Mouse (Mus musculus): ENCODE results near the gene Ppme1. TPM values are rescaled to one million over a fixed set of nuclear protein-coding genes. Genes with fewer than 3 reads are reported as not detected.

Ppme1 gene
- total RNA-seq, 1 experiment, result 31.4 TPM

DNA sequence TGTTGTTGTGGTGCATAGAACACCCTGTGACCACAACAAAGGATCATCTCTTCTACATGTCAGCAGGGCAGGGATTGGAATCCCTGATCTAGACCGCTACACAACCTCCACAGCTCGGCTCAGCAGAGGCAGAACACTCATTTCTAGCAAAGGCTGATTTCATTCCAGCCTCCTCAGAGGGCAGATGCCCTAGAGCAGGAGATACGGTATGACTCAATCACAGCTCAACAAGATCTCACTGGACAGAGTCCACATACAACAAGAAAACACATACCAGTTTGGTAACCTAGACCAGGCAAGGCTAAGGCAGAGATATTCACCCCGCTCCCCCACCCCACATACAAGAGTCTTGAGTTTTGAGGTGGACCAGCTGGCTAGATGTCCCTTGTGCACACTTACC lies 43.5 kb downstream of the Ppme1 start:
- Histone ChIP-seq H3K9me3 (ENCODE audit: control insufficient read depth, insufficient read depth, low read depth, low read length) (no peaks in the 10 kb centered on the region), H3K9ac (ENCODE audit: insufficient read depth, low read depth, low read length, poor library complexity, severe bottlenecking) (no peak overlapping the region), H3K4me1 (ENCODE audit: control insufficient read depth in 2 of 2, insufficient read depth in 2 of 2, low read length in 2 of 2, poor library complexity in 1 of 2) (no peaks in the 10 kb centered on the region), H3K36me3 (ENCODE audit: control insufficient read depth, insufficient read depth, low read length, poor library complexity, severe bottlenecking) (peaks cover 15% of the 10 kb centered on the region), H3K4me3 (ENCODE audit: insufficient read depth in 1 of 2, low read depth in 1 of 2, low read length in 2 of 2, poor library complexity in 1 of 2, severe bottlenecking in 1 of 2) (no peak overlapping the region), H3K27ac (ENCODE audit: insufficient read depth, low read depth, low read length, poor library complexity, severe bottlenecking) (no peak overlapping the region)
- no peak for TF ChIP-seq ZC3H11A (IDR thresholded peaks at IDR 0.05; ENCODE audit: borderline replicate concordance, low read depth, low read length)
- no peak for TF ChIP-seq MAFK (IDR thresholded peaks at IDR 0.05; ENCODE audit: insufficient read depth, low read depth, low read length)
- no peak for TF ChIP-seq CHD2 (IDR thresholded peaks at IDR 0.05; ENCODE audit: low read depth, low read length)
- no peak for TF ChIP-seq HCFC1 (IDR thresholded peaks at IDR 0.05; ENCODE audit: borderline replicate concordance, insufficient read depth, low read length)
- TF ChIP-seq ZNF384 (IDR thresholded peaks at IDR 0.05; ENCODE audit: low read depth, low read length), result no peak
- in situ Hi-C loops (cut with MboI; ENCODE audit: low sequenced_read_pairs in 2 of 2, unreplicated experiment in 2 of 2), result no loop called here
- DNase-seq (ENCODE audit: low read depth, low spot score), result no peak

DNA sequence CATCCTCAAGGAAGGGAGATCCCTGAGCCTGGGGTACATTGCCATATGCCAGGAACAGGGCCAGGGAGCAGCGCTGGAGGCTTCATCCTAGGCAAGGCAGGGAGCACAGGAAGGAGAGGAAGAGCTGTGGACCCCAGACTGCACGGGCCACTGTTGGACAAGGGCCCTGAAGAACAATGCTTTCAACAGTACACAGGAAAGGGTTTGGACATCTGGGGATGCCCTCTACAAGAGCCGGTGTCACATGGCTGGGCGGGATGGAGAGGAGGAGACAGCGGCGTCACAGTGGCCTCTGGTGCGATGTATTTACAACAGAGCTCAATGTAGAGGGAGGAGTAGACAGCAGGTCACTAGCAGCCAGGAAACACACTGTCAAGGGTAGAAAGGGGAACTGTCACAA lies 44.6 kb downstream of the Ppme1 start:
- Histone ChIP-seq H3K4me3 (ENCODE audit: insufficient read depth in 1 of 2, low read depth in 1 of 2, low read length in 2 of 2, poor library complexity in 1 of 2, severe bottlenecking in 1 of 2) (no peak overlapping the region), H3K4me1 (ENCODE audit: control insufficient read depth in 2 of 2, insufficient read depth in 2 of 2, low read length in 2 of 2, poor library complexity in 1 of 2) (no peaks in the 10 kb centered on the region), H3K36me3 (ENCODE audit: control insufficient read depth, insufficient read depth, low read length, poor library complexity, severe bottlenecking) (peaks cover 15% of the 10 kb centered on the region), H3K9me3 (ENCODE audit: control insufficient read depth, insufficient read depth, low read depth, low read length) (no peaks in the 10 kb centered on the region), H3K9ac (ENCODE audit: insufficient read depth, low read depth, low read length, poor library complexity, severe bottlenecking) (no peak overlapping the region), H3K27ac (ENCODE audit: insufficient read depth, low read depth, low read length, poor library complexity, severe bottlenecking) (no peak overlapping the region)
- TF ChIP-seq ZC3H11A (IDR thresholded peaks at IDR 0.05; ENCODE audit: borderline replicate concordance, low read depth, low read length), result no peak
- TF ChIP-seq ZNF384 (IDR thresholded peaks at IDR 0.05; ENCODE audit: low read depth, low read length), result no peak
- no peak for TF ChIP-seq HCFC1 (IDR thresholded peaks at IDR 0.05; ENCODE audit: borderline replicate concordance, insufficient read depth, low read length)
- no peak for TF ChIP-seq CHD2 (IDR thresholded peaks at IDR 0.05; ENCODE audit: low read depth, low read length)
- no peak for TF ChIP-seq MAFK (IDR thresholded peaks at IDR 0.05; ENCODE audit: insufficient read depth, low read depth, low read length)
- in situ Hi-C loops (cut with MboI; ENCODE audit: low sequenced_read_pairs in 2 of 2, unreplicated experiment in 2 of 2), result no loop called here
- no peak for DNase-seq (ENCODE audit: low read depth, low spot score)

DNA sequence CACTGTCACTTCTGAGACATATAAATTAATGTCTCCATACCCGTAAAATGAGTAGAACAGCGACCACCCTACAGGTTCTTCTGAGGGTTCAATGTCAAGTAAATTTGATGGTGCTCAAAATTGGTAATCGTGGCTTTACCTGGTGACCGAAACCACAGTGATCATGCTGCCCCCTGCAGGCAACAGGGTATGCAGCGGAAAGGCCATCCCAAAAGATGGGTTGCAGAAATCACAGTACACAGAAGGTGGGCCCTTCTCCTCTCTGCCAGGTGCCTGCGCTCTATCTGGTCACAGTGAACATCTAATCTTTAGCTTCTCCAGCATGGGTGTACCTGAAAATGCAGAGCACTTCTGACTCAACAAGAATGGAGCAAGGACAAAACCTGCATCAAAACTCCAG lies 46.6 kb downstream of the Ppme1 start:
- DNase-seq (ENCODE audit: low read depth, low spot score), result peak; percentile 20
- H3K4me1 ChIP-seq (ENCODE audit: control insufficient read depth in 2 of 2, insufficient read depth in 2 of 2, low read length in 2 of 2, poor library complexity in 1 of 2), result no peaks in the 10 kb centered on the region
- no peak overlapping the region for H3K4me3 ChIP-seq (ENCODE audit: insufficient read depth in 1 of 2, low read depth in 1 of 2, low read length in 2 of 2, poor library complexity in 1 of 2, severe bottlenecking in 1 of 2)
- H3K9ac ChIP-seq (ENCODE audit: insufficient read depth, low read depth, low read length, poor library complexity, severe bottlenecking), result no peak overlapping the region
- H3K36me3 ChIP-seq (ENCODE audit: control insufficient read depth, insufficient read depth, low read length, poor library complexity, severe bottlenecking), result peaks cover 12% of the 10 kb centered on the region
- TF ChIP-seq HCFC1 (IDR thresholded peaks at IDR 0.05; ENCODE audit: borderline replicate concordance, insufficient read depth, low read length) (no peak), MAFK (IDR thresholded peaks at IDR 0.05; ENCODE audit: insufficient read depth, low read depth, low read length) (no peak), CHD2 (IDR thresholded peaks at IDR 0.05; ENCODE audit: low read depth, low read length) (no peak), ZC3H11A (IDR thresholded peaks at IDR 0.05; ENCODE audit: borderline replicate concordance, low read depth, low read length) (no peak), ZNF384 (IDR thresholded peaks at IDR 0.05; ENCODE audit: low read depth, low read length) (no peak)
- H3K9me3 ChIP-seq (ENCODE audit: control insufficient read depth, insufficient read depth, low read depth, low read length), result no peaks in the 10 kb centered on the region
- H3K27ac ChIP-seq (ENCODE audit: insufficient read depth, low read depth, low read length, poor library complexity, severe bottlenecking), result no peak overlapping the region
- in situ Hi-C loops (cut with MboI; ENCODE audit: low sequenced_read_pairs in 2 of 2, unreplicated experiment in 2 of 2), result no loop called here

DNA sequence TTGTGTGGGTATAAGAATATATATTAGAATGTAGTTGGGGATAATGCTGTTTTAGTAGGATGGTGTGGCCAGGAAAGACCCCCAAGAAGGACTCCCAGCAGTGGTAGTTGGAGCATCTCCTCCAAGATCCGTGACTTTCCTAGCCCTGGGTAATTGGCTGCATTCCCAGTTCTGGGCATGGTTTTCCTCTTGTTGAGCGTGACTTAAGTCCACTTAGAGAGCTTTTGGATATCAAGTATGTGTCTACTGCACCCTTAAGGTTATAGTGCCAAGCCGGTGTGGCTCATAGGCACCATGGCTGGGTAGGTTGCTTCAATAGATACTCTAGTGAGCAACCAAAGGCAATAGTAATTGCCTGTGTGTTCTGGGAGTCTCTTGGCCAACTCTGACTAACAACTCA lies 48.4 kb downstream of the Ppme1 start:
- no peaks in the 10 kb centered on the region for H3K4me1 ChIP-seq (ENCODE audit: control insufficient read depth in 2 of 2, insufficient read depth in 2 of 2, low read length in 2 of 2, poor library complexity in 1 of 2)
- H3K36me3 ChIP-seq (ENCODE audit: control insufficient read depth, insufficient read depth, low read length, poor library complexity, severe bottlenecking), result peaks cover 6% of the 10 kb centered on the region
- DNase-seq (ENCODE audit: low read depth, low spot score), result no peak
- no peak for TF ChIP-seq MAFK (IDR thresholded peaks at IDR 0.05; ENCODE audit: insufficient read depth, low read depth, low read length)
- no peak for TF ChIP-seq ZNF384 (IDR thresholded peaks at IDR 0.05; ENCODE audit: low read depth, low read length)
- TF ChIP-seq HCFC1 (IDR thresholded peaks at IDR 0.05; ENCODE audit: borderline replicate concordance, insufficient read depth, low read length), result no peak
- no peak for TF ChIP-seq ZC3H11A (IDR thresholded peaks at IDR 0.05; ENCODE audit: borderline replicate concordance, low read depth, low read length)
- no peak for TF ChIP-seq CHD2 (IDR thresholded peaks at IDR 0.05; ENCODE audit: low read depth, low read length)
- H3K9ac ChIP-seq (ENCODE audit: insufficient read depth, low read depth, low read length, poor library complexity, severe bottlenecking), result no peak overlapping the region
- H3K4me3 ChIP-seq (ENCODE audit: insufficient read depth in 1 of 2, low read depth in 1 of 2, low read length in 2 of 2, poor library complexity in 1 of 2, severe bottlenecking in 1 of 2), result no peak overlapping the region
- no peak overlapping the region for H3K27ac ChIP-seq (ENCODE audit: insufficient read depth, low read depth, low read length, poor library complexity, severe bottlenecking)
- no peaks in the 10 kb centered on the region for H3K9me3 ChIP-seq (ENCODE audit: control insufficient read depth, insufficient read depth, low read depth, low read length)
- in situ Hi-C loops (cut with MboI; ENCODE audit: low sequenced_read_pairs in 2 of 2, unreplicated experiment in 2 of 2), result no loop called here

DNA sequence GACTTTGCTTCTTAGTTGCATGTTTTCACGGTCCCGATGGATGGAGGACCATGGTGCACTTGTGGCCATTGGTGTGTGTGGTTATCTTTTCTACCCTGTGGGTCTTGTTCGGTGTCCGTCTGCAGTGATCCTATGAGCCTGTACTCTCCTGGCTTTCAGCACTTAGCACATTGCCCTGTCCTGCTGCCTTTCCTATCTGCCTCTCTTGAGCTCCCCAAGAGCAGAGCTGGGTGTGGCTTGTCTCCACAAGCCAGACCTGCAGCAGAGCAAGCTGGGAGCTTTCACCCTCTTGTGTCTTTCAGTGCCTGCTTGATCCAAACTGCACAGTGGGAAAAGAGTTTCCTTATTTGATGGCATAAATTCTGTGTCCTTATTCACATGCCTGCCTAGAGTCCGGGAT lies 54.6 kb downstream of the Ppme1 start:
- H3K36me3 ChIP-seq (ENCODE audit: control insufficient read depth, insufficient read depth, low read length, poor library complexity, severe bottlenecking), result no peaks in the 10 kb centered on the region
- H3K4me1 ChIP-seq (ENCODE audit: control insufficient read depth in 2 of 2, insufficient read depth in 2 of 2, low read length in 2 of 2, poor library complexity in 1 of 2), result no peaks in the 10 kb centered on the region
- TF ChIP-seq MAFK (IDR thresholded peaks at IDR 0.05; ENCODE audit: insufficient read depth, low read depth, low read length) (no peak), ZC3H11A (IDR thresholded peaks at IDR 0.05; ENCODE audit: borderline replicate concordance, low read depth, low read length) (no peak), HCFC1 (IDR thresholded peaks at IDR 0.05; ENCODE audit: borderline replicate concordance, insufficient read depth, low read length) (no peak), CHD2 (IDR thresholded peaks at IDR 0.05; ENCODE audit: low read depth, low read length) (no peak), ZNF384 (IDR thresholded peaks at IDR 0.05; ENCODE audit: low read depth, low read length) (no peak)
- in situ Hi-C loops (cut with MboI; ENCODE audit: low sequenced_read_pairs in 2 of 2, unreplicated experiment in 2 of 2), result no loop called here
- H3K27ac ChIP-seq (ENCODE audit: insufficient read depth, low read depth, low read length, poor library complexity, severe bottlenecking), result no peak overlapping the region
- H3K4me3 ChIP-seq (ENCODE audit: insufficient read depth in 1 of 2, low read depth in 1 of 2, low read length in 2 of 2, poor library complexity in 1 of 2, severe bottlenecking in 1 of 2), result no peak overlapping the region
- no peak for DNase-seq (ENCODE audit: low read depth, low spot score)
- no peak overlapping the region for H3K9ac ChIP-seq (ENCODE audit: insufficient read depth, low read depth, low read length, poor library complexity, severe bottlenecking)
- H3K9me3 ChIP-seq (ENCODE audit: control insufficient read depth, insufficient read depth, low read depth, low read length), result no peaks in the 10 kb centered on the region
